Comparison of ENCODE assay signal across 8 mouse cellular contexts in the genomic region with DNA sequence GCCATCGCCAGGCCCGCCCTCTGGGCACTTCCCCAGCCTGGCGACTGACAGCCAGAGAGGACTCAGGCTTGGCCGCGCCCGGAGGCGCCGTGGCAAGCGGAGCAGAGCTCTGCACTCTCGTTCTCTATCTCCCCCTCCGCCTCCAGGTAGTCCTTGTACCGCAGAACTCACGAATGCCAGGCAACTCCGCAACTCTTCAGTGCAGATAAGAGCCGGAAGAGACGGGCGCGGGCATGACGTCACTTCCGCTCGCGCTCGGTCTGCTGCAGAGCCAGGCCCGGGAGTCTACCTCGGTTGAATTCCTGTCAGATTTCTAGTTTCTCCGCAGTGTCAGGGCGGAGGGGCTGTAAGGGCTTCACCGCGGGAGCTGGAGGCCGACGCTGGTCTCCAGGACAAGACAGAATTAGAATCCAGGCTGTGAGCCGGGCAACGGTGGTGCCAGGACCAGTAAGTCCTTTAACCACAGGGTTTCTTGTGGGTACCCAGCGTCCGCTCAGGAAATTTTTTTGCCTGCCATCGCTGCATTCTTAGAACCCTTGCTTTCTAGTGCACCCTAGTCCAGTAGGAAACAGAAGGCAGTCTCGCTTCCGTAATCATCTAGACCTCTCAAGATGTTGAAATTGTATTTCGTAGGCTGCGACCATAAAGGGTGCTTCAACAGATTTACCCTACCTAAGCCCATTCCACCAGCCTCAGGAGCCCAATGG. TPM values are rescaled to one million over a fixed set of nuclear protein-coding genes. Genes with fewer than 3 reads are reported as not detected.
A peak's percentile ranks its signal among the peaks of the same experiment; 100 is the strongest.
DNase-seq lines count a peak whose midpoint lies in the region; ATAC-seq and TF ChIP-seq lines count a peak whose summit lies in the region.

Zfp426 (minus strand) TSS at position 220 of the 707 bp plus-strand sequence.

- peak within 1 kb of the TSS; percentile 75 for H3K4me2 ChIP-seq in forebrain, embryonic 15.5 days (replicated peaks)
- H3K4me2 ChIP-seq in lung, embryonic 14.5 days, result peak within 1 kb of the TSS; percentile 86

- intact Hi-C loops in heart, postnatal 36 days (cut with DNase I), result loop anchor here (2.0 to 10.0 kb wide), 3 partner anchors 28 to 152 kb away; partner anchors contain the start of genes Fbxl12, Ubl5 and Zfp266

- H3K36me3 ChIP-seq in forebrain, embryonic 15.5 days, result peaks cover 24% of the 10 kb centered on the region
- peaks cover 25% of the 10 kb centered on the region for H3K36me3 ChIP-seq in lung, embryonic 14.5 days (ENCODE audit: insufficient read depth)
- peaks cover 5% of the 10 kb centered on the region for H3K36me3 ChIP-seq in thymus, adult 2 months (ENCODE audit: control insufficient read depth, insufficient read depth, low read length)

- no peak for TF ChIP-seq CTCF in layer of hippocampus, adult 2 months (conservative IDR thresholded peaks at IDR 0.05)
- TF ChIP-seq CTCF in lung, embryonic 14.5 days (IDR thresholded peaks at IDR 0.05; ENCODE audit: low read depth), result no peak
- no peak for TF ChIP-seq CTCF in olfactory bulb, adult 2 months (IDR thresholded peaks at IDR 0.05; ENCODE audit: insufficient read depth, low read depth, low read length)
- TF ChIP-seq CTCF in thymus, adult 2 months (IDR thresholded peaks at IDR 0.05; ENCODE audit: borderline replicate concordance, control insufficient read depth, extremely low read depth, insufficient read depth, low read length, poor library complexity), result 0 out of 2 replicates have a peak, but pooled peaks have one; percentile 55

- peak within 1 kb of the TSS; percentile 100 for H3K4me3 ChIP-seq in forebrain, embryonic 15.5 days
- H3K4me3 ChIP-seq in layer of hippocampus, adult 2 months, result peak within 1 kb of the TSS; percentile 99
- H3K4me3 ChIP-seq in lung, embryonic 14.5 days (ENCODE audit: low read depth, low read length), result peak within 1 kb of the TSS; percentile 85
- peak within 1 kb of the TSS; percentile 96 for H3K4me3 ChIP-seq in olfactory bulb, adult 2 months (ENCODE audit: insufficient read depth, low read depth, low read length)
- H3K4me3 ChIP-seq in thymus, adult 2 months (ENCODE audit: control insufficient read depth, insufficient read depth, low read length), result peak within 1 kb of the TSS; percentile 94

- WGBS in forebrain, embryonic 15.5 days, result under 1% methylated on average over 40 of the region's 40 CpGs
- under 1% methylated on average over 40 of the region's 40 CpGs for WGBS in lung, embryonic 14.5 days
- under 1% methylated on average over 40 of the region's 40 CpGs for WGBS in olfactory bulb, adult 2 months
- WGBS in thymus, adult 2 months, result under 1% methylated on average over 40 of the region's 40 CpGs

- TF ChIP-seq POLR2A in olfactory bulb, adult 2 months (IDR thresholded peaks at IDR 0.05; ENCODE audit: insufficient read depth, low read depth, low read length), result peak; percentile 86
- peak; percentile 84 for TF ChIP-seq POLR2A in thymus, adult 2 months (IDR thresholded peaks at IDR 0.05; ENCODE audit: control insufficient read depth, extremely low read depth, insufficient read depth, low read length, poor library complexity)

- peak within 1 kb of the TSS; percentile 97 for H3K9ac ChIP-seq in forebrain, embryonic 15.5 days (replicated peaks)
- H3K9ac ChIP-seq in lung, embryonic 14.5 days, result peak within 1 kb of the TSS; percentile 93

- peak within 1 kb of the TSS; percentile 98 for H3K27ac ChIP-seq in forebrain, embryonic 15.5 days (replicated peaks)
- H3K27ac ChIP-seq in layer of hippocampus, adult 2 months, result peak within 1 kb of the TSS; percentile 98
- peak within 1 kb of the TSS; percentile 98 for H3K27ac ChIP-seq in lung, embryonic 14.5 days (ENCODE audit: low read depth)
- H3K27ac ChIP-seq in olfactory bulb, adult 2 months (ENCODE audit: insufficient read depth, low read depth, low read length), result peak within 1 kb of the TSS; percentile 95
- H3K27ac ChIP-seq in thymus, adult 2 months (ENCODE audit: control insufficient read depth, insufficient read depth, low read length), result peak within 1 kb of the TSS; percentile 92

- peak; percentile 86 for DNase-seq in ES-CJ7 (ENCODE audit: low read depth, low spot score)
- peak; percentile 83 for DNase-seq in cerebellum, adult 11 months
- peak; percentile 84 to 92 for DNase-seq in heart, postnatal 36 days
- DNase-seq in layer of hippocampus, adult 2 months (ENCODE audit: low spot score in 2 of 2), result peak; percentile 81 to 82
- DNase-seq in lung, embryonic 14.5 days, result peak; percentile 97
- peak; percentile 85 for DNase-seq in thymus, adult 2 months

- H3K9me3 ChIP-seq in forebrain, embryonic 15.5 days, result no peaks in the 10 kb centered on the region
- no peaks in the 10 kb centered on the region for H3K9me3 ChIP-seq in lung, embryonic 14.5 days (ENCODE audit: low read depth, low read length)

- peak; percentile 98 for ATAC-seq in forebrain, embryonic 15.5 days (replicated peaks)
- ATAC-seq in lung, embryonic 14.5 days (ENCODE audit: insufficient read depth), result peak; percentile 97

- H3K27me3 ChIP-seq in forebrain, embryonic 15.5 days, result no peaks in the 10 kb centered on the region
- H3K27me3 ChIP-seq in lung, embryonic 14.5 days (ENCODE audit: insufficient read depth, low read length), result no peaks in the 10 kb centered on the region
- H3K27me3 ChIP-seq in thymus, adult 2 months (ENCODE audit: control insufficient read depth, insufficient read depth, low read length), result no peaks in the 10 kb centered on the region

- peaks cover 39% of the 10 kb centered on the region for H3K4me1 ChIP-seq in forebrain, embryonic 15.5 days
- peaks cover 2% of the 10 kb centered on the region; the same call in 1 of the 2 replicates for H3K4me1 ChIP-seq in lung, embryonic 14.5 days (ENCODE audit: insufficient read depth)
- H3K4me1 ChIP-seq in olfactory bulb, adult 2 months (ENCODE audit: control insufficient read depth, insufficient read depth, low read length), result peaks cover 3% of the 10 kb centered on the region; the same call in 1 of the 2 replicates
- no peaks in the 10 kb centered on the region for H3K4me1 ChIP-seq in thymus, adult 2 months (replicated peaks; ENCODE audit: control insufficient read depth, insufficient read depth, low read length)

RNA-seq across cellular contexts. Expression of gene Zfp426, which starts in this region (rescaled TPM):
- 30.7 and 34.0 TPM in 2 replicates for polyA plus RNA-seq in forebrain, embryonic 15.5 days (2015; fragmentation: Nextera tagmentation; extraction: Ambion mirVana)
- total RNA-seq in heart, postnatal 36 days (2021), result 10 to 100 TPM in 1 of 2 experiments, 1 to 10 TPM in 1; 9.7 to 10.2 TPM
- total RNA-seq in layer of hippocampus, adult 2 months (2021), result 10 to 100 TPM; 23.9 to 29.3 TPM
- polyA plus RNA-seq in lung, embryonic 14.5 days (2014; fragmentation: Nextera tagmentation; extraction: Ambion mirVana), result 23.6 and 26.6 TPM in 2 replicates
- not detected in 2 replicates for polyA plus RNA-seq in olfactory bulb, adult 2 months (2012; ENCODE audit: insufficient read depth, insufficient read length, low replicate concordance, missing spikeins)
- 7.7 and 9.8 TPM in 2 replicates for polyA plus RNA-seq in thymus, adult 2 months (2012; rRNA removed)

Comparison
In these comparisons a context has a peak if more than half of its experiments do, and no peak if none do; other contexts are left out.
1. Peak in every context shown above with its lines: DNase-seq, ATAC-seq, H3K4me3 ChIP-seq and H3K27ac ChIP-seq.